Mouse (Mus musculus) forebrain, embryonic 10.5 days (tissue): ENCODE measurements around the gene Peak1. TPM values are rescaled to one million over a fixed set of nuclear protein-coding genes. Genes with fewer than 3 reads are reported as not detected.

Source experiments
- DNase-seq: peaks from one replicate; pipeline ENCODE4 v3.0.0-alpha.2; 2017; ENCODE audit warnings: low spot score; ENCODE audit errors: extremely low spot score
- H3K27ac ChIP-seq: fragments of 300-500 bp; sonication (generic); 2 replicates; pipeline ENCODE4 v1.5.1; 2016; ENCODE audit warnings: mild to moderate bottlenecking
- H3K27me3 ChIP-seq: fragments of 300-500 bp; sonication (generic); 2 replicates; pipeline ENCODE4 v1.6.1; 2016; ENCODE audit warnings: mild to moderate bottlenecking; ENCODE audit not compliant: poor library complexity, severe bottlenecking
- H3K36me3 ChIP-seq: fragments of 300-500 bp; sonication (generic); replicated peaks from 2 replicates; pipeline ENCODE4 v1.6.1; 2016; ENCODE audit warnings: mild to moderate bottlenecking, moderate library complexity
- H3K4me1 ChIP-seq: fragments of 300-500 bp; sonication (generic); 2 replicates; pipeline ENCODE4 v1.6.1; 2016
- H3K4me3 ChIP-seq: fragments of 300-500 bp; sonication (generic); 2 replicates; pipeline ENCODE4 v1.5.1; 2016; ENCODE audit warnings: mild to moderate bottlenecking, moderate library complexity
- H3K9me3 ChIP-seq: fragments of 300-500 bp; sonication (generic); 2 replicates; pipeline ENCODE4 v1.6.1; 2016; ENCODE audit warnings: mild to moderate bottlenecking, moderate library complexity
- WGBS: fragments of 180-500 bp; shearing (Covaris S2); methylation state at CpG from one replicate; pipeline ENCODE4 v1.1.7; 2016; 5-methylcytosine and 5-hydroxymethylcytosine counted together
- polyA plus RNA-seq: library from polyadenylated mRNA; unstranded; fragments of >200 nt; fragmentation: Nextera tagmentation; extraction: Ambion mirVana; gene quantifications from 2 replicates; pipeline ENCODE4 v1.2.1, GENCODE M21; 2016

Peak1 gene
- 3.7 and 4.3 TPM in 2 replicates for polyA plus RNA-seq

- DNase-seq = peak; percentile 99
- peaks cover 37% of the 10 kb centered on the region for H3K4me1 ChIP-seq
- peak within 1 kb of the TSS; percentile 96 for H3K27ac ChIP-seq
- peak within 1 kb of the TSS; percentile 79 for H3K4me3 ChIP-seq
- no peaks in the 10 kb centered on the region for H3K9me3 ChIP-seq
- no peaks in the 10 kb centered on the region for H3K27me3 ChIP-seq
- H3K36me3 ChIP-seq = no peaks in the 10 kb centered on the region
- under 1% methylated on average over 59 of the region's 59 CpGs for WGBS
Measured at GRCm38 (mm10) chr9:56417948-56418737, at the start of gene Peak1, which contains the start of gene Hmg20a. Gene Peak1 (minus strand): TSS chr9:56418067. Gene Hmg20a (plus strand): TSS chr9:56418609.

DNA sequence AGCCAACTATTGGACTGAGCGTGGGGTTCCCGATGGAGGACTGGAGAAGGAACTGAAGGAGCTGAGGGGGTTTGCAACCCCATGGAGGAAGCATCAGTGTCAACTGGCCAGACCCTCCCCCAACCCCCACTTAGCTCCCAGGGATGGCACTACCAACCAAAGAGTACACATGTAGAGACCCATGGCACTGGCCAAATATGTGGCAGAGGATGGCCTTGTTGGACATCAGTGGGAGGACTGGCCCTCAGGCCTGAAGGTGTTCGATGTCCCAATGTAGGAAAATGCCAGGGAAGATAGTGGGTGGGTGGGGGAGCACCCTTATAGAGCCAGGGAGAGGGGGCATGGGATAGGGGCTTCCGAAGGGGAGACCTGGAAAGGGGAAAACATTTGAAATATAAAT is 48.4 kb upstream of the Peak1 start:
- H3K4me3 ChIP-seq = no peak overlapping the region
- no peaks in the 10 kb centered on the region for H3K9me3 ChIP-seq
- no peaks in the 10 kb centered on the region for H3K27me3 ChIP-seq
- DNase-seq = no peak
- WGBS = 92% methylated on average over 4 of the region's 4 CpGs
- no peak overlapping the region for H3K27ac ChIP-seq
- peaks cover 41% of the 10 kb centered on the region for H3K4me1 ChIP-seq
- H3K36me3 ChIP-seq = peaks cover 28% of the 10 kb centered on the region

DNA sequence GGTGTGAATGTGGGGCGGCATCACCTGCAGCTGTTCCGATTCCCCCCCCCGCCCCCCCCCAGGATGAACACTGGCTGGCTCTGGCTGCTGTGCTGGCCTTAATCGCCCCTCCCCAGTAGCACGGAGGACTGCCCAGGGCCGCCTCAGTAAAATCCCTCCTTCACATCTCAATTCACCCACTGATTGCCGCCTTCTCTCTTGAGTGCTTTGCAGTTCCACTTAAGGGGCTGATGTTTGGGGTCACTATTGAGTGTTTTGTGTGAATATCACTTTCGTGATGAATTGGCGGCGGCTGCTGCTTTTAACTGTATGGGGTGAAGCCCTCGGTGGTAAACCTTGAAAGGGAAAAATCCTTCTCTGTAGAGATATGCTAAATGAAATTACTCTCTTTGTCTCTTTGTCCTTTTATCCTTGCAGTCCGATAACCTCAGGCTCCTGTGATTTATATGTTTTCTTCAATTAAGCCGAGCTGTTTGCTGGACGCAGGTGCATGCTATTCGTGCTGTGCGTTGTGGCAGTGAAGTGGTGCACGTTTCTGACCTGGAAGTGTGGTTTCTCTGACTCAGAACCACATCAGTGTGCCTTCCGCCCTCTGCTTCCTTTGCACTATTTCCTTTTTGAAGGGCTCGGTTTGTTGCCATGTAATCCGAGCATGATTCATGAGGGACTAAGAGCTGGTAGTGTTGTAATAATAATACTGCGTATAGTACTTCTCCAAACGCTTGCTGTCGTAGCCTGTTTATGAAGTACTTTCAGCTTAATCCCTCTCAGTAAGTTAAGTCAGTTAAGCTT is 47.2 kb upstream of the Peak1 start:
- no peak overlapping the region for H3K4me3 ChIP-seq
- peak; percentile 21 for DNase-seq
- H3K27ac ChIP-seq = peak overlapping the region; percentile 62
- WGBS = 47% methylated on average over 23 of the region's 23 CpGs
- H3K9me3 ChIP-seq = no peaks in the 10 kb centered on the region
- H3K36me3 ChIP-seq = peaks cover 28% of the 10 kb centered on the region
- H3K4me1 ChIP-seq = peaks cover 37% of the 10 kb centered on the region
- H3K27me3 ChIP-seq = no peaks in the 10 kb centered on the region

GRCm38 (mm10) chr9:56463686-56464515 is 46.0 kb upstream of the Peak1 start:
- DNase-seq = no peak
- Histone ChIP-seq H3K4me1 (peaks cover 37% of the 10 kb centered on the region), H3K9me3 (no peaks in the 10 kb centered on the region), H3K27me3 (no peaks in the 10 kb centered on the region), H3K4me3 (no peak overlapping the region), H3K36me3 (peaks cover 18% of the 10 kb centered on the region), H3K27ac (no peak overlapping the region)
- 86% methylated on average over 4 of the region's 4 CpGs for WGBS

DNA sequence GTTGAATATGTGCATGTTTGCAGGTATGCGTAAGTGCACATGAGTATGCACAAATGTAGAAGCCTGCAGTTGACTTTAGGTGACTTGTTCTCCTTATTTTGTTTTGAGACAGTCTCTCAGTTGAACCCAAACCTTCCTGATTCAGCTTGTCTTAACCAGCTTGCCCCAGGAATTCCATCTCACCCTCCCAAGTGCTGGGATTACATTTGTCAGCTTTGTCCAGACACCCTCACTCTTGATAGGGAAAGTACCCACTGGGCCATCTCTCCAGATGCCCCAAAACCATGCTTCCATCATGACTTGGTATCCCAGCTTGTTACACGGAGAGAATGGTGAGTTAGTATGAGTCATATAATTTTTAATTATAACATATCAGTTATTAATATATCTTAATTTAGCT is 45.2 kb upstream of the Peak1 start:
- H3K27ac ChIP-seq = no peak overlapping the region
- 91% methylated on average over 2 of the region's 2 CpGs for WGBS
- no peaks in the 10 kb centered on the region for H3K27me3 ChIP-seq
- H3K4me3 ChIP-seq = no peak overlapping the region
- H3K4me1 ChIP-seq = peaks cover 37% of the 10 kb centered on the region
- no peak for DNase-seq
- no peaks in the 10 kb centered on the region for H3K9me3 ChIP-seq
- H3K36me3 ChIP-seq = peaks cover 10% of the 10 kb centered on the region

GRCm38 (mm10) chr9:56462606-56463005 is 44.7 kb upstream of the Peak1 start:
- WGBS = 91% methylated on average over 1 of the region's 1 CpGs
- peaks cover 37% of the 10 kb centered on the region for H3K4me1 ChIP-seq
- no peak for DNase-seq
- no peak overlapping the region for H3K27ac ChIP-seq
- peaks cover 5% of the 10 kb centered on the region for H3K36me3 ChIP-seq
- no peaks in the 10 kb centered on the region for H3K27me3 ChIP-seq
- no peaks in the 10 kb centered on the region for H3K9me3 ChIP-seq
- H3K4me3 ChIP-seq = no peak overlapping the region

- no peaks in the 10 kb centered on the region; the same call in 1 of the 2 replicates for H3K36me3 ChIP-seq
- no peaks in the 10 kb centered on the region for H3K27me3 ChIP-seq
- no peaks in the 10 kb centered on the region for H3K9me3 ChIP-seq
- no peak for DNase-seq
- 85% methylated on average over 5 of the region's 5 CpGs for WGBS
- no peak overlapping the region for H3K4me3 ChIP-seq
- peaks cover 27% of the 10 kb centered on the region for H3K4me1 ChIP-seq
- no peak overlapping the region for H3K27ac ChIP-seq
Measured at GRCm38 (mm10) chr9:56460987-56461386, 43.1 kb upstream of the Peak1 start.

- H3K9me3 ChIP-seq = no peaks in the 10 kb centered on the region
- no peak overlapping the region for H3K4me3 ChIP-seq
- no peak for DNase-seq
- no peaks in the 10 kb centered on the region for H3K36me3 ChIP-seq
- H3K27me3 ChIP-seq = no peaks in the 10 kb centered on the region
- 90% methylated on average over 3 of the region's 3 CpGs for WGBS
- no peak overlapping the region for H3K27ac ChIP-seq
- H3K4me1 ChIP-seq = no peaks in the 10 kb centered on the region
Measured at GRCm38 (mm10) chr9:56456426-56456825, 38.6 kb upstream of the Peak1 start.

DNA sequence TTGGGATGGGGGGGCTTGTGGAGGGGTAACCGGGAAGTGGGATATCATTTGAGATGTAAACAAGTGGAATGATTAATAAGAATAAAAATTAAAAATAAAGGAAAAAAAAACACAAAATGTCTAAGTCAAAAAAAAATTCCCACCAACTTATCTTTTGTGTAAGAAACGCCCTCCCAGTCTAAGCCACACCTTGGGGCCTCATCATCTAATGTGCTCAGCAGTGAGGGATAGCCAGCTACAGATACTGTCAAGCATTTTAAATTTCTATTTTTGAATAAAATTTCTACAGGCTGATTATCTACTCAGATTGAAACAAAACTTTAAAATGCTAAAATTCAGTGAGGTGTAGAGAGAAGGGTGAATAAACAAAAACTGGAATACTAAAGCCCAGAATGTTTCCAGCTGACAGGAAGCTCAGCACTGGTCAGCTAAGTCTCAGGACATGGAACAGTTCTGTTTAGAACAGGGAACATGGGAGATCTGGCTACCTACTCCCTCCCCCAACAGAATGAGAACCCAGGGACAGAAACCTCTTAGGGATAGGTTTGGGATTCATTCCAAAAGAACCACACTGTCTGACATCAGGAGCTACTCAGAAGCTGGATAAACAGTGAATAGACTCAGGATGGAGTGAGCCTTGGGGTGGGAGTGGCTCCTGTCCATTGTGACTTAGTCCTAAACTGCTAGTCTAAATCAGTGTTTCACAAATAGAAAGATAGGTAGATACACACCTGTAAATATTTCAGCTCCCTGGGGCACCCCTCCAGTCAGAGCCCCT is 35.4 kb upstream of the Peak1 start:
- no peak overlapping the region for H3K4me3 ChIP-seq
- H3K36me3 ChIP-seq = no peaks in the 10 kb centered on the region
- no peak for DNase-seq
- peaks cover 6% of the 10 kb centered on the region for H3K4me1 ChIP-seq
- no peaks in the 10 kb centered on the region for H3K27me3 ChIP-seq
- no peak overlapping the region for H3K27ac ChIP-seq
- 85% methylated on average over 2 of the region's 2 CpGs for WGBS
- H3K9me3 ChIP-seq = no peaks in the 10 kb centered on the region

DNA sequence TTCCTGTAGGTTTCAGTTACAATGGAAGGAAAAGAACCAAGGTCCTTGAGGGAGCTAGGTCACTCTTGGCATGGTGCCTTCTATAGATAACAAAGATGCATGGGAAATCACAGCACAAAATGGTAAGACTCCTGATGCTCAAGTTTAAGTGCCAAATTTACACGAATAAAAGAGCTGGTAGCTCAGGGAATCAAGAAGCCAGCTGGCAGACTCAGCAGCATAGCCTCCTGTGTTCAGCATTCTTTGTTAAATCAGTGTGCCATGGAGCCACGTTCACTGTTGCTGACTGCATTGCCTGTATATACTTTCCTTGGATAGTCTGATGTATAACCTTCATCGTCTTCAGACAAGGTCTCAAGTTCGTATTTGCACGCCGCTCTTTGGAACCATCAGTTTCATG is 33.7 kb upstream of the Peak1 start:
- no peak overlapping the region for H3K4me3 ChIP-seq
- no peaks in the 10 kb centered on the region for H3K9me3 ChIP-seq
- peaks cover 6% of the 10 kb centered on the region for H3K4me1 ChIP-seq
- no peaks in the 10 kb centered on the region for H3K27me3 ChIP-seq
- no peak for DNase-seq
- H3K36me3 ChIP-seq = no peaks in the 10 kb centered on the region; the same call in 1 of the 2 replicates
- 95% methylated on average over 6 of the region's 6 CpGs for WGBS
- H3K27ac ChIP-seq = no peak overlapping the region

GRCm38 (mm10) chr9:56439699-56440098 is 21.8 kb upstream of the Peak1 start:
- no peaks in the 10 kb centered on the region for H3K36me3 ChIP-seq
- H3K27ac ChIP-seq = no peak overlapping the region
- no peaks in the 10 kb centered on the region for H3K4me1 ChIP-seq
- no peak for DNase-seq
- 90% methylated on average over 7 of the region's 7 CpGs for WGBS
- no peak overlapping the region for H3K4me3 ChIP-seq
- H3K27me3 ChIP-seq = no peaks in the 10 kb centered on the region
- no peaks in the 10 kb centered on the region for H3K9me3 ChIP-seq
